Mouse (Mus musculus): ENCODE measurements around the gene Zfp629. TPM values are rescaled to one million over a fixed set of nuclear protein-coding genes. Genes with fewer than 3 reads are reported as not detected.
A peak's percentile ranks its signal among the peaks of the same experiment; 100 is the strongest.
"Not testable (repeated sequence)": the region's sequence is repeated elsewhere in the genome, so short reads cannot be mapped to it uniquely, and the experiment has no call there.

Gene Zfp629
- total and polyA plus RNA-seq, 3 experiments, result 9.0 to 23.2 (median 11.3) TPM

DNA sequence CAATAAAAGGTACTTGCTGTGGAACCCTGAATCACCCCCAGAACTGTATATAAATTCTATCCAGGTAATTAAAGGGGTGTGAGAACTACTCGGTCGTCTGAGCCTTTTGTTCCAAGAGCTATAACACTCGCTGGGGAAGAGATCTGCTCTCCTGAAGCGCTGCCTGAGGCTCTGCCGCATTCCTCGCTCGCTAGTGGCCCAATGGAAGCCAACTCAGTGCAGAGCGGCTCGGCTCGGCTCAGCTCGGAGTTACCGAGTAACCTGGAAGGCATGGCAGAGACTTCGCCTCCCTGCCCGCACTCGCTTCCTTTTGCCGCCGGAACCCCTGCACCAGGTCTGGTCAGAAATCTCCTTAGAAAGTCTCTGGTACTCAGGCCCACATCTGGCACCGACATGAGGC, 36.5 kb upstream of the Zfp629 start:
- H3K36me3 ChIP-seq (replicated peaks), result no peaks in the 10 kb centered on the region
- no peak for DNase-seq (ENCODE audit: low spot score)
- H3K27me3 ChIP-seq (ENCODE audit: insufficient read depth, low read length), result peaks cover 9% of the 10 kb centered on the region; the same call in 1 of the 2 replicates
- ATAC-seq (ENCODE audit: extremely low read depth, insufficient number of reproducible peaks, low FRiP score, poor library complexity, severe bottlenecking), result no peak
- H3K4me1 ChIP-seq (ENCODE audit: insufficient read depth, low read depth, low read length), result peaks cover 22% of the 10 kb centered on the region
- H3K4me3 ChIP-seq (ENCODE audit: low read depth, low read length), result no peak overlapping the region
- peaks cover 2% of the 10 kb centered on the region; the same call in 1 of the 2 replicates for H3K9me3 ChIP-seq (replicated peaks)
- no peak for TF ChIP-seq TAL1 (conservative IDR thresholded peaks at IDR 0.05; ENCODE audit: low read depth, low read length)
- TF ChIP-seq GATA2 (IDR thresholded peaks at IDR 0.05; ENCODE audit: borderline replicate concordance, low read depth, low read length), result no peak
- no peak for TF ChIP-seq GATA1 (IDR thresholded peaks at IDR 0.05; ENCODE audit: borderline replicate concordance, low read length)
- no peak for TF ChIP-seq POLR2AphosphoS5 (IDR thresholded peaks at IDR 0.05; ENCODE audit: insufficient replicate concordance, low read depth, low read length)
- no peak for TF ChIP-seq CTCF (IDR thresholded peaks at IDR 0.05; ENCODE audit: low read depth, low read length)

DNA sequence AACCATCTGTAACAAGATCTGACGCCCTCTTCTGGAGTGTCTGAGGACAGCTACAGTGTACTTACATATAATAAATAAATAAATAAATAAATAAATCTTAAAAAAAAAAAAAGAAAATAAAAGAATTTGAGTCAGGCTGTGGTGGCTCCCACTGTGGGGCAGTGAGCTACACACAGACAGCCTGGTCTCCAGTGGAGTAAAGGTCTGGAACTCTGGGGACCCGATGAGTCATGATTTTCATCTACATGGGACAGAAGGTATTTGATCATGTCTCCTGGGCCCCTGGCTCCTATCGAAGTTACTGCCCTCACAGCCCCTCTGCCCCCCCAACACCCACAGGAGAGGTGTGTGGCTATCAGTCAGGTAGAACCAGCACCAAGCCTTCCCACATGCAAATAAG, 36.0 kb upstream of the Zfp629 start:
- Histone ChIP-seq H3K4me1 (ENCODE audit: insufficient read depth, low read depth, low read length) (peaks cover 22% of the 10 kb centered on the region), H3K4me3 (ENCODE audit: low read depth, low read length) (no peak overlapping the region), H3K27me3 (ENCODE audit: insufficient read depth, low read length) (peaks cover 9% of the 10 kb centered on the region; the same call in 1 of the 2 replicates), H3K9me3 (replicated peaks) (peaks cover 2% of the 10 kb centered on the region; the same call in 1 of the 2 replicates), H3K36me3 (replicated peaks) (no peaks in the 10 kb centered on the region)
- TF ChIP-seq GATA1 (IDR thresholded peaks at IDR 0.05; ENCODE audit: borderline replicate concordance, low read length), result no peak
- no peak for TF ChIP-seq GATA2 (IDR thresholded peaks at IDR 0.05; ENCODE audit: borderline replicate concordance, low read depth, low read length)
- TF ChIP-seq TAL1 (conservative IDR thresholded peaks at IDR 0.05; ENCODE audit: low read depth, low read length), result no peak
- TF ChIP-seq CTCF (IDR thresholded peaks at IDR 0.05; ENCODE audit: low read depth, low read length), result no peak
- no peak for TF ChIP-seq POLR2AphosphoS5 (IDR thresholded peaks at IDR 0.05; ENCODE audit: insufficient replicate concordance, low read depth, low read length)
- ATAC-seq (ENCODE audit: extremely low read depth, insufficient number of reproducible peaks, low FRiP score, poor library complexity, severe bottlenecking) (no peak), DNase-seq (ENCODE audit: low spot score) (no peak)

DNA sequence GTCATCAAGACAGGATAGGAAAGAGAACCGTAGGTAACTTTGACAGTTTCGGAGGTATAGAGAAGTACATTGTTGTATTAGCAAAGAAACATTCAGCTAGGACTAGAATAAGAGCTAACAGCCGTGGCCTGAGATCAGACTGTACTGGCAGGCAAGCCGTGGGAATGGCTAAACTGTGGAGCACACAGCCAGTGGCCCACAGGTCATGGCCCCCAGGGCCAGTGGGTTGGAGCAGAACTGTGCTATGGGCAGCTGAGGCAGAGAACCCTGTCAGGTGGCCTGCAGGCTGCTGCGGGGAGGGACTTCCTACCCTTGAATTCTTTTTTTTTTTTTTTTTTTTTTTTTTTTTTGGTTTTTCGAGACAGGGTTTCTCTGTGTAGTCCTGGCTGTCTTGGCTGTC, 33.6 kb upstream of the Zfp629 start:
- TF ChIP-seq CTCF (IDR thresholded peaks at IDR 0.05; ENCODE audit: low read depth, low read length) (no peak), POLR2AphosphoS5 (IDR thresholded peaks at IDR 0.05; ENCODE audit: insufficient replicate concordance, low read depth, low read length) (no peak), GATA2 (IDR thresholded peaks at IDR 0.05; ENCODE audit: borderline replicate concordance, low read depth, low read length) (no peak)
- DNase-seq (ENCODE audit: low spot score) (no peak), ATAC-seq (ENCODE audit: extremely low read depth, insufficient number of reproducible peaks, low FRiP score, poor library complexity, severe bottlenecking) (no peak)
- Histone ChIP-seq H3K4me3 (ENCODE audit: low read depth, low read length) (peak overlapping the region; percentile 65; the same call in 1 of the 2 replicates), H3K4me1 (ENCODE audit: insufficient read depth, low read depth, low read length) (peaks cover 25% of the 10 kb centered on the region), H3K36me3 (replicated peaks) (no peaks in the 10 kb centered on the region), H3K9me3 (replicated peaks) (no peaks in the 10 kb centered on the region), H3K27me3 (ENCODE audit: insufficient read depth, low read length) (peaks cover 7% of the 10 kb centered on the region; the same call in 1 of the 2 replicates)

DNA sequence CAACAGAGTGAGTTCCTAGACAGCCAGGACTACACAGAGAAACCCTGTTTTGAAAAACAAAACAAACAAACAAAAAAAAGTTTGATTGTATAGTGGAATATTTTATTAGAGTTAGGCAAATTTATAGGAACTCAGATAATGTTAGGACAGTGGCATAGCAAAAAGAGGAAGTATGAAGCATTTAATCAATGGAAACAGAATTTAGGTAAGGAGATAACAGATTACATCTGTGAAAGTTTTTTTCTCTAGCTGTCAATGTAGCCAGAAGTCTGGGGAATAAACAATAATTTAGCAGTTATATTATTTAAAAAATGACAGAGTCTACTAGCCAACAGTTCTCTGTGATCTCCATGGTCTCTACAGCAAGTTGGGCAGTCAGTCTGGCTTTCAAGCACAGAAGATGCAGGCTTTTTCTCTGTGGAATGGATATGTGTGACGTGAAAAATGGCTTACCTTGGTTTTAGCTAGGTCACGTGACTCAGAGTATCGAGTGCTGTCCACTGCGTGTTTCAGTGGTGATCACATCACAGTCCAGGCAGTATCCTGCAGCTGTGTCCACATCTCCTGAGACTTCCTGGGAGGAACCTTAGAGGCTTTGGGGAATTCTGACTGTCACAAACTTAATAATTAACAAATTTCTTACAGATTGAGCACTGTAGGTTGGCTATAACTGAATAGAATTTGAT, 33.1 kb upstream of the Zfp629 start:
- DNase-seq (ENCODE audit: low spot score) (no peak), ATAC-seq (ENCODE audit: extremely low read depth, insufficient number of reproducible peaks, low FRiP score, poor library complexity, severe bottlenecking) (no peak)
- Histone ChIP-seq H3K27me3 (ENCODE audit: insufficient read depth, low read length) (peaks cover 7% of the 10 kb centered on the region; the same call in 1 of the 2 replicates), H3K36me3 (replicated peaks) (no peaks in the 10 kb centered on the region), H3K4me1 (ENCODE audit: insufficient read depth, low read depth, low read length) (peaks cover 25% of the 10 kb centered on the region), H3K4me3 (ENCODE audit: low read depth, low read length) (peak overlapping the region; percentile 28; the same call in 1 of the 2 replicates), H3K9me3 (replicated peaks) (no peaks in the 10 kb centered on the region)
- TF ChIP-seq POLR2AphosphoS5 (IDR thresholded peaks at IDR 0.05; ENCODE audit: insufficient replicate concordance, low read depth, low read length) (no peak), GATA1 (IDR thresholded peaks at IDR 0.05; ENCODE audit: borderline replicate concordance, low read length) (no peak), TAL1 (conservative IDR thresholded peaks at IDR 0.05; ENCODE audit: low read depth, low read length) (no peak), CTCF (IDR thresholded peaks at IDR 0.05; ENCODE audit: low read depth, low read length) (no peak), GATA2 (IDR thresholded peaks at IDR 0.05; ENCODE audit: borderline replicate concordance, low read depth, low read length) (no peak)

DNA sequence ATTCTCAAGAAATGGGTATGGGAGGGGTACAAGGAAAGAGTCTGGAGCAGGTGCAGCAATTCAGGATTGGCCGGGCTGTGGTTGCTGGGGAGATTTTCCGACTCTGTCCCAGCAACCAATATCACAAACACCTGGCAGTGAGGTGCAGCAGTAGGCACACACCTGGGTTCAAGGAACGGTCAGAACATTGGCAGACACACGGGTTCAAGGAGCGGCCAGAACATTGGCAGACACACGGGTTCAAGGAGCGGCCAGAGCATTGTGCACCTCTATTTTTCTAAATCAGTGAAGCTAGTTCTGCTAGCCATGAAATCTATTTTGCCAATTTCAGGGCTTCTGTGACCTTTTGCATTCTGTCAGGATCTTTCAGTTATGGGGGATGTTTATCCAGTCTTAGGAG, 32.0 kb upstream of the Zfp629 start:
- DNase-seq (ENCODE audit: low spot score); H3K36me3 ChIP-seq (replicated peaks); H3K27me3 ChIP-seq (ENCODE audit: insufficient read depth, low read length); H3K9me3 ChIP-seq (replicated peaks); ATAC-seq (ENCODE audit: extremely low read depth, insufficient number of reproducible peaks, low FRiP score, poor library complexity, severe bottlenecking); H3K4me3 ChIP-seq (ENCODE audit: low read depth, low read length): not testable (repeated sequence)
- H3K4me1 ChIP-seq (ENCODE audit: insufficient read depth, low read depth, low read length), result peaks cover 27% of the 10 kb centered on the region

DNA sequence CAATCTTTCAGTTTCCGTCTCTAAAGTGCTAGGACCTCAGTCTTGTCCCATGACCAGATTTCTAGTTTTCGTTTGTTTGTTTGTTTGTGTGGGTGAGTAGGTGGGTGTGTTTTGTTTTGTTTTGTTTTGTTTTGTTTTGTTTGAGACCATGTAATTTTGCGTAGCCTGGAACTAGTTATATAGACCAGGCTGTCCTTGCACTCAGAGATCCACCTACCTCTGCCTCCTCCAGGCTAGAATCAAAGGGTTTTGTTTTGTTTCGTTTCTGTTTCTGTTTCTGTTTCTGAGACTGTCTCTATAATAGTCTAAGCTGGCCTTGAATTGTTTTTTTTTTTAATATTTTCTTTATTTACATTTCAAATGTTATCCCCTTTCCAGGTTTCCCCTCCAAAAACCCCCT, 30.8 kb upstream of the Zfp629 start:
- DNase-seq (ENCODE audit: low spot score), result no peak
- no peaks in the 10 kb centered on the region for H3K9me3 ChIP-seq (replicated peaks)

More for the DNA sequence above, 30.8 kb upstream of the Zfp629 start:
- no peak for TF ChIP-seq GATA2 (IDR thresholded peaks at IDR 0.05; ENCODE audit: borderline replicate concordance, low read depth, low read length)
- TF ChIP-seq GATA1 (IDR thresholded peaks at IDR 0.05; ENCODE audit: borderline replicate concordance, low read length), result no peak
- TF ChIP-seq TAL1 (conservative IDR thresholded peaks at IDR 0.05; ENCODE audit: low read depth, low read length), result no peak
- TF ChIP-seq POLR2AphosphoS5 (IDR thresholded peaks at IDR 0.05; ENCODE audit: insufficient replicate concordance, low read depth, low read length), result no peak
- no peak for TF ChIP-seq CTCF (IDR thresholded peaks at IDR 0.05; ENCODE audit: low read depth, low read length)
- Histone ChIP-seq H3K36me3 (replicated peaks) (no peaks in the 10 kb centered on the region), H3K27me3 (ENCODE audit: insufficient read depth, low read length) (peaks cover 3% of the 10 kb centered on the region; the same call in 1 of the 2 replicates), H3K4me3 (ENCODE audit: low read depth, low read length) (no peak overlapping the region), H3K4me1 (ENCODE audit: insufficient read depth, low read depth, low read length) (peaks cover 36% of the 10 kb centered on the region)
- ATAC-seq (ENCODE audit: extremely low read depth, insufficient number of reproducible peaks, low FRiP score, poor library complexity, severe bottlenecking), result no peak
